Mouse (Mus musculus) forebrain, postnatal 0 days (tissue): ENCODE results near the gene Ccdc22. TPM values are rescaled to one million over a fixed set of nuclear protein-coding genes. Genes with fewer than 3 reads are reported as not detected.
A peak's percentile ranks its signal among the peaks of the same experiment; 100 is the strongest.

Experiments
- ATAC-seq: fragments of 200-750 bp; cut with Nextera tagmentation; 2 replicates; pipeline ENCODE4 v1.8.0; 2017; ENCODE audit warnings: mild to moderate bottlenecking, moderate library complexity
- DNase-seq: peaks from one replicate; pipeline ENCODE4 v3.0.0-alpha.2; 2015
- H3K27ac ChIP-seq: fragments of 300-500 bp; sonication (generic); 2 replicates; pipeline ENCODE4 v1.5.1; 2014; ENCODE audit warnings: low read depth, mild to moderate bottlenecking, antibody characterized with exemption, low read length, moderate library complexity, mixed read lengths
- H3K27me3 ChIP-seq: fragments of 300-500 bp; sonication (generic); 2 replicates; pipeline ENCODE4 v1.6.1; 2014; ENCODE audit warnings: mild to moderate bottlenecking, low read length, mixed read lengths; ENCODE audit not compliant: insufficient read depth
- H3K36me3 ChIP-seq: fragments of 300-500 bp; sonication (generic); 2 replicates; pipeline ENCODE4 v1.6.1; 2014; ENCODE audit warnings: mild to moderate bottlenecking, moderate library complexity; ENCODE audit not compliant: insufficient read depth
- H3K4me1 ChIP-seq: fragments of 300-500 bp; sonication (generic); 2 replicates; pipeline ENCODE4 v1.6.1; 2014; ENCODE audit warnings: antibody characterized with exemption; ENCODE audit not compliant: insufficient read depth
- H3K4me2 ChIP-seq: fragments of 300-500 bp; sonication (generic); 2 replicates; pipeline ENCODE4 v1.6.1; 2014; ENCODE audit warnings: low read depth, mild to moderate bottlenecking, moderate library complexity
- H3K4me3 ChIP-seq: fragments of 300-500 bp; sonication (generic); 2 replicates; pipeline ENCODE4 v1.5.1; 2014; ENCODE audit warnings: low read depth, low read length, mixed read lengths
- H3K9ac ChIP-seq: fragments of 300-500 bp; sonication (generic); 2 replicates; pipeline ENCODE4 v1.6.1; 2014; ENCODE audit warnings: mild to moderate bottlenecking
- H3K9me3 ChIP-seq: fragments of 300-500 bp; sonication (generic); 2 replicates; pipeline ENCODE4 v1.6.1; 2016; ENCODE audit warnings: low read length
- CTCF ChIP-seq: sonication (generic); IDR thresholded peaks from 2 replicates; pipeline ENCODE4 v1.5.1; 2016; ENCODE audit warnings: antibody characterized with exemption, control low read depth, low read depth
- WGBS: fragments of 180-500 bp; shearing (Covaris S2); extraction: QIAGEN DNeasy Blood & Tissue Kit; methylation state at CpG from one replicate; pipeline ENCODE4 v1.1.7; 2014; 5-methylcytosine and 5-hydroxymethylcytosine counted together
- polyA plus RNA-seq: library from polyadenylated mRNA; unstranded; fragments of >200 nt; fragmentation: Nextera tagmentation; extraction: Ambion mirVana; gene quantifications from 2 replicates; pipeline ENCODE4 v1.2.1, GENCODE M21; 2015
- total RNA-seq: library from RNA; depleted of rRNA; stranded (reverse); fragments of >200 nt; gene quantifications from 2 replicates; pipeline ENCODE4 v1.2.3, GENCODE M21; 2014; rRNA removed

The Ccdc22 gene
- total RNA-seq (36.4 and 36.7 TPM in 2 replicates), polyA plus RNA-seq (25.8 and 27.5 TPM in 2 replicates)

GRCm38 (mm10) chrX:7604879-7605574, at the start of gene Ccdc22:
TSS of gene Ccdc22 (minus strand) at chrX:7605517.
- DNase-seq = peak; percentile 87
- Histone ChIP-seq H3K4me2 (peak within 1 kb of the TSS; percentile 48), H3K9me3 (no peaks in the 10 kb centered on the region), H3K36me3 (no peaks in the 10 kb centered on the region), H3K27me3 (no peaks in the 10 kb centered on the region), H3K4me3 (peak within 1 kb of the TSS; percentile 44), H3K27ac (peak within 1 kb of the TSS; percentile 57), H3K9ac (peak within 1 kb of the TSS; percentile 56), H3K4me1 (no peaks in the 10 kb centered on the region)
- TF ChIP-seq CTCF = no peak
- 22% methylated on average over 28 of the region's 28 CpGs for WGBS
- ATAC-seq = peak; percentile 96

- Histone ChIP-seq H3K4me2 (peak overlapping the region; percentile 50), H3K27ac (peak overlapping the region; percentile 54; the same call in 1 of the 2 replicates), H3K9ac (peak overlapping the region; percentile 47), H3K36me3 (0 out of 2 replicates have a peak, but pooled peaks cover 4% of the 10 kb centered on the region), H3K27me3 (no peaks in the 10 kb centered on the region), H3K4me1 (no peaks in the 10 kb centered on the region), H3K4me3 (peak overlapping the region; percentile 29), H3K9me3 (no peaks in the 10 kb centered on the region)
- peak; percentile 88 for DNase-seq
- ATAC-seq = peak; percentile 97
- WGBS = 29% methylated on average over 25 of the region's 25 CpGs
- TF ChIP-seq CTCF = peak; percentile 42; the same call in 1 of the 2 replicates
These were observed 43.5 kb upstream of the Ccdc22 start for GRCm38 (mm10) chrX:7648671-7649304.

GRCm38 (mm10) chrX:7645349-7645748, 40.0 kb upstream of the Ccdc22 start:
- peaks cover 2% of the 10 kb centered on the region; the same call in 1 of the 2 replicates for H3K36me3 ChIP-seq
- DNase-seq = peak; percentile 83
- no peak overlapping the region for H3K4me2 ChIP-seq
- no peak overlapping the region for H3K27ac ChIP-seq
- H3K27me3 ChIP-seq = no peaks in the 10 kb centered on the region
- no peaks in the 10 kb centered on the region for H3K9me3 ChIP-seq
- H3K4me3 ChIP-seq = no peak overlapping the region
- no peak overlapping the region for H3K9ac ChIP-seq
- WGBS = 18% methylated on average over 5 of the region's 5 CpGs
- ATAC-seq = no peak
- H3K4me1 ChIP-seq = no peaks in the 10 kb centered on the region
- peak; percentile 69 for TF ChIP-seq CTCF

GRCm38 (mm10) chrX:7640785-7641184, 35.5 kb upstream of the Ccdc22 start:
- Histone ChIP-seq H3K4me1 (no peaks in the 10 kb centered on the region), H3K9me3 (no peaks in the 10 kb centered on the region), H3K27me3 (no peaks in the 10 kb centered on the region), H3K4me2 (peak overlapping the region; percentile 63), H3K36me3 (peaks cover 2% of the 10 kb centered on the region; the same call in 1 of the 2 replicates), H3K9ac (no peak overlapping the region), H3K4me3 (peak overlapping the region; percentile 5; the same call in 1 of the 2 replicates), H3K27ac (no peak overlapping the region)
- ATAC-seq (no peak), DNase-seq (no peak)
- 52% methylated on average over 12 of the region's 12 CpGs for WGBS
- no peak for TF ChIP-seq CTCF

GRCm38 (mm10) chrX:7639536-7640325, 34.4 kb upstream of the Ccdc22 start:
- H3K4me1 ChIP-seq = no peaks in the 10 kb centered on the region
- peak overlapping the region; percentile 63 for H3K4me2 ChIP-seq
- no peak for TF ChIP-seq CTCF
- peak overlapping the region; percentile 88 for H3K27ac ChIP-seq
- 31% methylated on average over 13 of the region's 13 CpGs for WGBS
- no peaks in the 10 kb centered on the region for H3K27me3 ChIP-seq
- peak; percentile 43 for DNase-seq
- H3K36me3 ChIP-seq = peaks cover 2% of the 10 kb centered on the region; the same call in 1 of the 2 replicates
- peak overlapping the region; percentile 51 for H3K4me3 ChIP-seq
- peak overlapping the region; percentile 65 for H3K9ac ChIP-seq
- peak; percentile 32 for ATAC-seq
- no peaks in the 10 kb centered on the region for H3K9me3 ChIP-seq

- no peak for TF ChIP-seq CTCF
- H3K4me3 ChIP-seq = peak within 1 kb of the TSS; percentile 51
- no peaks in the 10 kb centered on the region for H3K9me3 ChIP-seq
- peaks cover 2% of the 10 kb centered on the region; the same call in 1 of the 2 replicates for H3K36me3 ChIP-seq
- peak; percentile 91 for DNase-seq
- peak within 1 kb of the TSS; percentile 88 for H3K27ac ChIP-seq
- H3K27me3 ChIP-seq = no peaks in the 10 kb centered on the region
- peak within 1 kb of the TSS; percentile 63 for H3K4me2 ChIP-seq
- no peaks in the 10 kb centered on the region for H3K4me1 ChIP-seq
- ATAC-seq = peak; percentile 88
- peak within 1 kb of the TSS; percentile 65 for H3K9ac ChIP-seq
- 19% methylated on average over 26 of the region's 42 CpGs for WGBS
These were observed 33.2 kb upstream of the Ccdc22 start, which contains the start of gene Syp for GRCm38 (mm10) chrX:7638401-7639091. TSS of gene Syp (plus strand) at chrX:7638471.
